Mouse (Mus musculus) neural tube, embryonic 10.5 days (tissue): ENCODE measurements around the gene Gm44973.

ENCODE experiments used
- DNase-seq: peaks from one replicate; pipeline ENCODE4 v3.0.0-alpha.2; 2017; ENCODE audit warnings: low spot score; ENCODE audit errors: extremely low spot score

Gene Gm44973

GRCm38 (mm10) chr7:5080010-5080751 is 64.9 kb downstream of the Gm44973 start, which contains the start of gene Epn1:
Epn1 (plus strand) TSS chr7:5080235.
- peak; percentile 96 for DNase-seq

- DNase-seq, result peak; percentile 23
Measured at GRCm38 (mm10) chr7:5080815-5081214, 65.5 kb downstream of the Gm44973 start.

GRCm38 (mm10) chr7:5081241-5081640 is 65.9 kb downstream of the Gm44973 start:
- no peak for DNase-seq

- DNase-seq, result no peak
Measured at GRCm38 (mm10) chr7:5081939-5082338, 66.6 kb downstream of the Gm44973 start.
